Mouse (Mus musculus): ENCODE measurements at regions not wholly inside any gene's neighbourhood (a gene's known extent, or its start where the extent isn't known, plus 50 kb on each side); places are given as distances from the start of the nearest gene placed in this dataset.

GRCm38 (mm10) chr13:5714191-5714591, 147.1 kb upstream of the Klf6 start:
- DNase-seq (ENCODE audit: low spot score in 2 of 2), result peak; percentile 15 to 23

- DNase-seq (ENCODE audit: low spot score in 2 of 2), result no peak
These were observed 146.5 kb upstream of the Klf6 start for GRCm38 (mm10) chr13:5714793-5715192.

- no peak for DNase-seq (ENCODE audit: low spot score in 2 of 2)
These were observed 144.5 kb upstream of the Klf6 start for GRCm38 (mm10) chr13:5716749-5717148.

GRCm38 (mm10) chr13:5723319-5723718, 138.0 kb upstream of the Klf6 start:
- DNase-seq (ENCODE audit: low spot score in 2 of 2), result no peak

- no peak for DNase-seq (ENCODE audit: low spot score in 2 of 2)
These were observed 136.9 kb upstream of the Klf6 start for GRCm38 (mm10) chr13:5724364-5724763.

- no peak for DNase-seq (ENCODE audit: low spot score in 2 of 2)
These were observed 135.3 kb upstream of the Klf6 start for GRCm38 (mm10) chr13:5725984-5726383.

GRCm38 (mm10) chr13:5726446-5726845, 134.8 kb upstream of the Klf6 start:
- DNase-seq (ENCODE audit: low spot score in 2 of 2), result no peak

- no peak for DNase-seq (ENCODE audit: low spot score in 2 of 2)
These were observed 133.1 kb upstream of the Klf6 start for GRCm38 (mm10) chr13:5728172-5728571.

GRCm38 (mm10) chr13:5728808-5729207, 132.5 kb upstream of the Klf6 start:
- DNase-seq (ENCODE audit: low spot score in 2 of 2), result no peak

- DNase-seq (ENCODE audit: low spot score in 2 of 2), result no peak
These were observed 131.7 kb upstream of the Klf6 start for GRCm38 (mm10) chr13:5729426-5730068.

- DNase-seq (ENCODE audit: low spot score in 2 of 2), result no peak
These were observed 129.1 kb upstream of the Klf6 start for GRCm38 (mm10) chr13:5732206-5732605.

- no peak for DNase-seq (ENCODE audit: low spot score in 2 of 2)
These were observed 126.2 kb upstream of the Klf6 start for GRCm38 (mm10) chr13:5735027-5735624.

- DNase-seq (ENCODE audit: low spot score in 2 of 2), result no peak
These were observed 124.8 kb upstream of the Klf6 start for GRCm38 (mm10) chr13:5736472-5736871.

GRCm38 (mm10) chr13:5737214-5737613, 124.1 kb upstream of the Klf6 start:
- DNase-seq (ENCODE audit: low spot score in 2 of 2), result no peak

- no peak for DNase-seq (ENCODE audit: low spot score in 2 of 2)
These were observed 120.5 kb upstream of the Klf6 start for GRCm38 (mm10) chr13:5740805-5741204.

- no peak for DNase-seq (ENCODE audit: low spot score in 2 of 2)
These were observed 116.3 kb upstream of the Klf6 start for GRCm38 (mm10) chr13:5744949-5745348.

- no peak for DNase-seq (ENCODE audit: low spot score in 2 of 2)
These were observed 104.1 kb upstream of the Klf6 start for GRCm38 (mm10) chr13:5757176-5757575.

GRCm38 (mm10) chr13:5757963-5758362, 103.3 kb upstream of the Klf6 start:
- DNase-seq (ENCODE audit: low spot score in 2 of 2), result no peak

- no peak for DNase-seq (ENCODE audit: low spot score in 2 of 2)
These were observed 101.3 kb upstream of the Klf6 start for GRCm38 (mm10) chr13:5760030-5760429.

- DNase-seq (ENCODE audit: low spot score in 2 of 2), result no peak
These were observed 94.9 kb upstream of the Klf6 start for GRCm38 (mm10) chr13:5766394-5766793.

GRCm38 (mm10) chr13:5767202-5767601, 94.1 kb upstream of the Klf6 start:
- no peak for DNase-seq (ENCODE audit: low spot score in 2 of 2)

- no peak for DNase-seq (ENCODE audit: low spot score in 2 of 2)
These were observed 92.6 kb upstream of the Klf6 start for GRCm38 (mm10) chr13:5768699-5769098.

Measured in natural killer cell, adult 2 months (primary cell).